Mouse (Mus musculus) fibroblast of lung, adult 2 months (primary cell): ENCODE results near the gene Ifna6.
A peak's percentile ranks its signal among the peaks of the same experiment; 100 is the strongest.

Experiments used
- DNase-seq: peaks from one replicate; pipeline ENCODE4 v3.0.0-alpha.2; 2011; ENCODE audit warnings: low read depth

Gene Ifna6

GRCm38 (mm10) chr4:88845334-88845733 lies 18.1 kb downstream of the Ifna6 start:
- peak; percentile 4 for DNase-seq

DNA sequence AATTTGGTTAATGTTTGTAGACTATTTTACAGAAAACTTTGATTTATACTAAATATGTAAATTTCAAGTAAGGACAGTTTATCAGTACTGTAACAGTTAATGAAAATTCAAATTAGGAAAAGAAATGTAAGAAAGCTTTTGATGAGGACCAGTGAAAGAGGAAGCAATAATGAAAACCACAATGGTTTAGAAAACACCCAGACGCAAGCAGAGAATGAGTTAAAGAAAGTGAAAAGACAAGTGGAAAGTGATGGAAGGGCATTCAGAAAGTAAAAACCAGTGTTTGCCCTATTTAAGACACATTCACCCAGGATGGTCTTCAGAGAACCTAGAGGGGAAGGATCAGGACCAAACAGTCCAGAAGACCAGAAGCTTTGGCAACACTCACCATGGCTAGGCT lies 22.5 kb downstream of the Ifna6 start, which contains the start of gene Ifna1:
Gene Ifna1 (plus strand): TSS at position 390 of the 400 bp plus-strand sequence.
- no peak for DNase-seq

- no peak for DNase-seq
Measured at GRCm38 (mm10) chr4:88851026-88851763, 24.0 kb downstream of the Ifna6 start.

- no peak for DNase-seq
Measured at GRCm38 (mm10) chr4:88859214-88859613, 32.0 kb downstream of the Ifna6 start.

DNA sequence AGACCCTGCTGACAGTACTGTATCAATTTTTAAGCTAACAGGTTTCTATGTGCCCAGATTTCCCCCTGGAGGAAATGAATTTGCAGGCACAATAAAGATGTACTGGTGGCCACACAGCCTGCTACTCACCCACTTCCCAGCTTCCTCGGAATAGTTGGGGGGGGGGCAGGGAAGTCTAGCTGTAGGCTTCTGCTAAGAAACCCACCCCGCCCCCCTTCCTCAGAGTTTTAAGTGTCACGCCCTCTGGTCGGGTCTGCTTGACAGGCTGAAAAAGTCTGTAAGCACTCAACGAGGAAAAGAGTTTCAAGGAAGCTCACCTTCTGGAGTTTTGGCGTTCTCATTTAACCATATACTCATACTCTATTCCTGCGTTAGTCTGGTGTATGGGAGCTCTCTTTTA lies 36.1 kb downstream of the Ifna6 start:
- DNase-seq, result no peak

GRCm38 (mm10) chr4:88864599-88864998 lies 37.4 kb downstream of the Ifna6 start:
- no peak for DNase-seq

DNA sequence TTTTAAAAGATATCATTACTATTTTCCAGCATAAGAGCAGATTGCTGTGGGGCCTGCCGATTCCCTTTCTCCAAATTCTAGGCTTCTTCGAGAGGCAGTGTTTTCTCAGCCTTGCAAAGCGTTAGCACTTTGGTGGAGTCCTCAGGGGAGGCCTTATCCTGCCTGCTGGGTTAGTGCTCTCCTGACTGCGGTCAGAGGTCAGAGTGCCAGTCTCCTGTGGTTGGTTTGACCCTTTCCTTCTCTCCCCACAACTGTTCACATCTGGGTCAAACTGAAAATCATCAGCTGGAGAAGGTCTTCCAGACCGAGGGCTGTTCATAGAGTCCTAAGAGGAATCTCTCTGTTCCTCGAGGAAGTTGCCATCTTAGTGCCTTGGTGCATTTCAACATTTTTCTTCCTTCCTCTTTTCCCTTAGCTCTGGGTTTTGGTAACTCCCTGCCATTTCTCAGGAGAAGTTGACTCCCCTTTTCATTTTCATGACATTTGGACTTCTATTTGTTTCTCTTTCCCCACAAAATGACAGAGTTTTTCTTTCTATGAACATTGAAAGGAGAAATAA lies 37.9 kb downstream of the Ifna6 start:
- no peak for DNase-seq

DNA sequence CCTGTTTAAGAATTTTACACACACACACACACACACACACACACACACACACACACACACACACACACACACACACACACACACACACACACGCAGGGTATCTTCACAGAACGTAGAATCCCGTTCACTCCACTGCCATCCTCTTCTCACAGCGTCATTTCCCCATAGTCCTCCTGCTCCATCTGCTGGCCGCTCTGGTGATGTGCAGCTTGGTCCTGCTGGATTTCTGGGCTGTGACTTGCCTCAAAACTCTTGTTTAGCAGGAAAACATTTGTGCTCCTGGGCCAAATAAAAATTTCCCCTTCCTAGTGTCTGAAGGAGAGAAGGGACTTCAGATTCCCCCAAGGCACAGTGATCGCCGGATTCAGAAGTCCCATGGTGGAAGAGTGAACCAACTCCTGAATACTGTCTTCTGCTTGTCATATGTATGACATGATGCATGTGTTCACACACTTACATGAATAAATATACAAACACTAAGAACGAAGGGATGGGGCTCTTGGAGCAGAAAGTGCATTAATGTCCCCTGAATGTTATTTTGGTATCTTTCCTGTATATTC lies 40.2 kb downstream of the Ifna6 start:
- peak; percentile 67 for DNase-seq

GRCm38 (mm10) chr4:88867926-88868911 lies 41.0 kb downstream of the Ifna6 start:
- peak; percentile 11 for DNase-seq

- DNase-seq, result peak; percentile 31
Measured at GRCm38 (mm10) chr4:88872691-88873090, 45.5 kb downstream of the Ifna6 start.

- DNase-seq, result no peak
Measured at GRCm38 (mm10) chr4:88875435-88876095, 48.3 kb downstream of the Ifna6 start.

- DNase-seq, result peak; percentile 3
Measured at GRCm38 (mm10) chr4:88876520-88876919, 49.3 kb downstream of the Ifna6 start.
